Mouse (Mus musculus) gastrocnemius, postnatal 10 days (tissue): Measurements from ENCODE around the gene Hhat. TPM values are rescaled to one million over a fixed set of nuclear protein-coding genes. Genes with fewer than 3 reads are reported as not detected.

ENCODE experiments used
- DNase-seq: peaks from one replicate; pipeline ENCODE4 v3.0.0; 2021; ENCODE audit warnings: mixed read lengths
- total RNA-seq, 2 experiments: library from RNA; stranded (reverse); gene quantifications; 2 replicates each; pipeline ENCODE4 v1.2.3; 2021

Hhat gene
- total RNA-seq, 2 experiments from 2014 or later, result 1.7 to 4.5 TPM

GRCm38 (mm10) chr1:192489908-192490825 is 280.9 kb downstream of the Hhat start:
- no peak for DNase-seq

DNA sequence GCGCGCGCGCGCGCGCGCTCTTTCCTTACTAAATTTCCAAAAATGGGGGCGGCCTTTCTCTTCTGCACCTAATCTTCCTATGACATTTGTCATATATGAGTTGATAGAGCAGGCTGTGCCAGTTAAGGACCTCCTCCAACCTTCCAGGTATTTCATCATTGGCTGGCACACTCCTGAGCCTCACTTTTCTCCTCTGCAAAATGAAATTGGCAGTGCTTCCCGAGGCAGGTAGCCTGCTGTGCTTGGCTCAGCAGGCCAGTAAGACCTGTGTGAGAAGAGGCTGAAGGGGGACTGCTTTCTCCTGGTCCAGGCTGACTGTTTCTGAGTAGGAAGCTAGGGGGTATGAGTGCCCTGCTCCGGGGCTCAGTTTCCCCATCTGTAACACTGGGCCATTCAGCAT is 283.5 kb downstream of the Hhat start:
- no peak for DNase-seq

DNA sequence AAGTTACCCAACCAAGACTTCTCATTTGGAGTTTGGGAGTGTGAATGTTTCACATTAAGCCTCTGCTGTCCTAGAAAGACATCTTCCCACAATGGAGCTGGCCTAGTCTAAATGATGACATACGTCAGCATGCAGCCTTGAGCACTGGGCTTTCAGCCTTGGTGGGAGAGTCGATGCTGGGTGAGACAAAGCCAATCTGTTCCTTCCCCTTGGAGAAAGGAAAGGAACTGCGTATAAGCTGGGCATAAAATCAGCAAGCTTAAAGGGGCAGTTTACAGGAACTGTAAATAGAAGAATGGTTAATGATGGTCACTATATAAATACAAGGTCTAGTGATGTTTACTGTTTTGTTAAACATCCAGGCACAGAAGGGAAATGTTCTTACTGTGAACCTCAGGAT is 286.0 kb downstream of the Hhat start:
- no peak for DNase-seq

DNA sequence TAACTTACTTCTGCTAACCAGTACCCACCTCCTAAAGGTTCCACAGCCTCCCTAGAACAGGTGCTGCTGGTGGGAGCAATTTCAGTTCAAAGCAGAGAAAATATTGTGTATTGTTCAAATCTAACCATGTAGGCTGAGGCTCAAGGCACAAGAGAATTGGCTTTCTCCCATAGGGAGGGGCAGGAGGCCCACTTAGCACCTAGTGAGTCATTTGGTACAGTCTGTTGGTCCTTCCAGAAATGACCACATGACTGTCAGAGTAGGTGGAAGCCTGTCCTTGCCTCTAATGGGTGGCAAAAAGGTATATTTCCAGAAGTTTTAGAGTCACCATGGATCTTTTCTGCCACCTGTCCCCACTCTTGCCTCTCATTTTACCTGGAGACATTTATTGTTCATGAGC is 289.6 kb downstream of the Hhat start:
- DNase-seq, result no peak

GRCm38 (mm10) chr1:192480072-192480784 is 290.8 kb downstream of the Hhat start:
- DNase-seq, result no peak

DNA sequence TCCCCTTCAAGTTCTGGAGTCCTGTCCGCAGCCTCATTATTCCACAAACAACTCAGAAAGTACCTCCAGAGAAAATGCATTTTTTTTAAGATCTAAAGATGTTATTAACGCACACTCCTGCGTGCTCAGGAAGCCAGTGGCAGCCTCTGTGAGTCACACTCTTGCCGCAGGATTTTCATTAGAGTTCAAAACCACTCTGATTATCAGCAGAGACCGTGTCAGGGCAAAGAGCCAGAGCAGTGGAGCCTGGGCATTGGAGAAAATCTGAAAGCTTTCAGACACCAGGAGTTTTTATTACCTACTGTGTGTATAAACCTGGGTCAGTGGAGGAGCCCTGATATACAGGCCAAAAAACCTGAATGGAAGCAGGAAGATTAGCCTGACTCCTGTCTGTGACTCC is 292.8 kb downstream of the Hhat start:
- no peak for DNase-seq

GRCm38 (mm10) chr1:192477556-192477955 is 293.5 kb downstream of the Hhat start:
- DNase-seq, result no peak

- DNase-seq, result no peak
Observed at GRCm38 (mm10) chr1:192476704-192477103, 294.3 kb downstream of the Hhat start.

DNA sequence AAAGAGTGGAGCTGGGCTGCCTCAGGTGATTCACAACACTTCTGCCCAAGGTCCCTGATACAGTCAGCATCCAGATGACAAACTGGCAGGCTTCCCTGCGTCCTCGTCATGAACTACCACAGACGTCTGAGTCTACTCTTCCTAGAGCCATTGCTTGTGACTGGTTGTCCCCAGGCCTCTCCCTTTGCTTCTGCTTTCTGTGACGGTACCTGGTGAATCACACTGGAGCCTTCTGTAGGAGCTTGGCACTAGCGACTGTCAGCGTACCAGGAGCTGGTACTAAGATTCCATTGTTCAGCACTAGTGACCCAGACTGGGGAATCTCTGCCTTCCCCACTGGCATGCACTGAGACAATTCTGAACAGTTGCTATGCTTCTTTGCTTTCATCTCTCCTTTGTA is 297.9 kb downstream of the Hhat start:
- DNase-seq, result no peak

GRCm38 (mm10) chr1:192472366-192472765 is 298.7 kb downstream of the Hhat start:
- no peak for DNase-seq

DNA sequence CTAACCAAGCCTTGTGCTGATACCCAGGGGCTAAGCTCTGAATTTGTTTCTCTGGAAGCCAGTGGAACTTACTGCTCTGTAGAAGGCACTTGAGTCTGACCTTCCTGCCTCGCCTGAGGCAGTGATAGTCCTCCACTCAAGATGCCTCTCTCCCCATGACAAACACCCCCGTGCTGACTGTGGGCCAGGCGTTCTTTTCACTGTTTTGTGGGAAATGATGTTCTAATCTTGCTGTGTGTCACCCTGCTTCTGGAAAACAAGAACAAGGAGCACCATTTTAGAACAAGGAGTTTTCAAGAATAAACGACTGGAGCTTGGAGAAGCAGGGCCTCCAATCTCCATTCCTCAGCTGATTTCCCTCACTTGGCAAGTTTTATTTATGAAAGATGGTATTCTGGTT is 307.3 kb downstream of the Hhat start:
- no peak for DNase-seq

DNA sequence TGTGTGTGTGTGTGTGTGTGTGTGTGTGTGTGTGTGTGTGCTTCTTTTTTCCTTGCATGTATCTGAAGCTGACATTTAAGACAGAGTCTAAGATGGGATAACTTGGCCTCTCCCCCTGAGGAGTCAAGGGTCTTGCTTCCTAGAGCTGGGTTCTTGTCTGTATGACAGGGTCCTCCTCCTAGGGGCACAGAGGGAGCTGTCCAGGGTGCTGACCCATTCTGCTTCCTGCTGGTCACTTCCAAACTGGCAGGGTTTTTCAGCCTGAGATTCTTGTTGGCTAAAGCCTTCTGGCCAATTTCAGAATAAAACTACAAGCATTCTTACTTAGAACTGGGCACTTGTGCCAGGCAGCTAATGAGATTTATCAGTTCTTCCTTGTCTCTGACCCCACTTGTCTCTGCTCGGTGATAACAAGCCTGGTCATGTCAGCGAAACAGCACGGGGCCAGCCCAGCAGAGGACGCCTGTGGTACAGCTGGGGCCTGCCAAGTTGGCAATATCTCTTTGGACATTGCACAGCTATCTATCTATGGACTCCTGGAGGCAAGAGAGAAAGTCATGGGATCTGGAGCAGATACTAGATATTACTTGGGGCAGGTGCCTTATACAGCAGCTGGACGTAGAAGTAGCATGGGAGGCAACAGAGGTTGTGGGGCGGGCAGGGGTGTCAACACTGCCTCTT is 313.4 kb downstream of the Hhat start:
- peak; percentile 54 for DNase-seq

DNA sequence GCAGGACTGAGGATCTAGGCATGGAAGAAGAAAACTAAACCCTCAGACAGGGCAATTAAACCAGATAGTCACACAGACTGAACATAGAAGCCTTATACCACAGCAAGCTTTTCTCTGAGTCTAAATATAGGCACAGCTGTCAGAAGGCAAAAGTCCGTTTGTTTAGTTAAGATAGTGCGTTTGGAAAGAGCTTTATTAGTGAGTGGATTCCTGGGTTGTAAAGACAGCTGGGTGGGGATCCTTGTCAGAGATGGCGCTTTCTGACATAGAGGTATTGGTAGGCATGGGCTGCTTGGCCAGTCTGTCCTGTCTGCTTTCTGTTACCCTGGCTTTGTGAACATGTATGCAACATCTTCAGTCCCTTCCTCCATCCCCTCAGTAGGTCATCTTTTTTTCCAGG is 314.0 kb downstream of the Hhat start:
- DNase-seq, result no peak

DNA sequence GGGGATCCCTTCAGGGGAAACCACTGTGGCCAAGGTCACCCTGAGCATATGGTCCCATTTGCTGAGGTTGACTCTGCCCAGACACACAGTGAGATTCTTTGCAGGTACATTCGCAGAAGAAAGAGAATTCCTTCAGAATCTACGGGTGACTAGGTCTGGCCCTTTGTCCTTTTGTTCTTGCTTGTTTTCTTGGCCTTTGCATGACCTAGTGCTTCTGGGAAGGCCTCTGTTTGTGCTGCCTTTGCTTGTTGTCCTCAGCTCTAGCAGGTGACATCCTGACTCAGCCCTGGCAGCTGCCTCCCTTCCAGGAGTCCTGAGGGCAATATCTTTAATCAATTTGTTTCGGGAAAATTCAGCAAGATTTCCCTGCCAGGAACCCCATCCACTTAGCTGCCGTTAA is 316.0 kb downstream of the Hhat start:
- no peak for DNase-seq

DNA sequence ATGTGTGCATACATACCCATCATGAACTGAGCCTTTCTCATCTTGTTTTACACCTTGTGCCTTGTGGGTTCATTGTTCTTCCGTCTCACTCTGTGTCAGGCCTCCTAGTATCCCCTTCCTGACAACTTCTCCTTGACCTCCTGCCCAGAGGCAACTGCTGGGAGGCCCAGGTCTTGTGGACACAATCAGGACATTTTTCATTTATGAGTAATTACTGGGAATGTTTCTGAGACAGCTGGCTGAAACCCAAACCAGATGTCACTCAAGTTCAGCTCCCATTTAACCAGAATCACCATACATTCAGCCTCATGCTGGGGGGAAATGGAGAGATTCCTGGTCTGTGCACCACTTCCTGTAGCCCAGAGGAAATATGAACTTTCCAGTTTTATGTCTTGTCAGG is 316.5 kb downstream of the Hhat start:
- DNase-seq, result no peak

- no peak for DNase-seq
Observed at GRCm38 (mm10) chr1:192451722-192452121, 319.3 kb downstream of the Hhat start.

- no peak for DNase-seq
Observed at GRCm38 (mm10) chr1:192450425-192450824, 320.6 kb downstream of the Hhat start.

- no peak for DNase-seq
Observed at GRCm38 (mm10) chr1:192449572-192450351, 321.3 kb downstream of the Hhat start.

DNA sequence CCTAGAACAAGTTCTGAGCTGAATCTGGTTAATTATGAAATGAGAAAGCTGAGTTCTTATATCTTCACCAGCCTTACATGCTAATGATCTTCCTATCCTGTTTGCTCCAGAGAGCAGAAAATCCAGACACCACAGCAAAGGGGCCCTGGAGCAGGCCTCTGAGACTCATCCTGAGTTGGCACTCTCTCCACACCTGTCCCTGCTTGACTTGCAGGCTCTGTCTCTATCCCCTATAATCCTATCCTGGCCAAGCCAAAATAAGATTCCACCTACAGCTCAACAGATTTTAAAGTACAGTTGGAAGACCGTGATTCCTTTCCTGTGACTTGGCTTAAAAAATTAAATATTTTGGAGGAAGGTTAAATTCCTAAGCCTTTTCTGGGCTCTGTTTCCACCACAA is 322.5 kb downstream of the Hhat start:
- DNase-seq, result no peak

DNA sequence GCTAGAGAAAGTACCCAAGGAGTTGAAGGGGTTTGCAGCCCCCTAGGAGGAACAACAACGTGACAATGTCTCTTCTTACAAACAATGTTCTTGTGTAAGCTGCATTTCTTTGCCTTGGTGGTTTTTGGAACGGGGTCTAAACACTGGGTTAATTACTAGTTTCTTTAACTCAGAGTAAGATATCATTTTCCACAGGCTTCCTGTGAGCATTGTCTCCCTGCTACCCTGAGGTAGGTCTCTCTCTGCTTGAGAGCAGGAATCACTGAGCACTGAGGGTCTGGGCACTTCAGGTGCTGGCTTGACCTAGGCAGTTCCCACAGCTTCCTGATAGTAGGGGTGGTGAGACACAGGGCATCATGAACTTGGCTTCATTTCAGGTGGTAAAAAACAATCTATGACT is 323.4 kb downstream of the Hhat start:
- no peak for DNase-seq
